In genomic region chr2:180701767-180702621, GRCm38 (mm10) we compare ENCODE assay signal across 8 mouse cellular contexts. TPM values are rescaled to one million over a fixed set of nuclear protein-coding genes. Genes with fewer than 3 reads are reported as not detected.
A peak's percentile ranks its signal among the peaks of the same experiment; 100 is the strongest.
DNase-seq lines count a peak whose midpoint lies in the region; ATAC-seq and TF ChIP-seq lines count a peak whose summit lies in the region.

No protein-coding gene starts in this region.

- H3K4me2 ChIP-seq in embryonic facial prominence, embryonic 15.5 days (replicated peaks): peak overlapping the region; percentile 87
- peak overlapping the region; percentile 94 for H3K4me2 ChIP-seq in limb, embryonic 14.5 days (replicated peaks; ENCODE audit: low read depth, low read length, severe bottlenecking)
- peak overlapping the region; percentile 93 for H3K4me2 ChIP-seq in midbrain, embryonic 16.5 days (ENCODE audit: low read length)

- H3K27ac ChIP-seq in bone marrow macrophage, adult 2 months (ENCODE audit: insufficient read depth, low read depth, low read length): peak overlapping the region; percentile 90
- H3K27ac ChIP-seq in embryonic facial prominence, embryonic 15.5 days (replicated peaks): peak overlapping the region; percentile 95
- peak overlapping the region; percentile 92 for H3K27ac ChIP-seq in limb, embryonic 14.5 days (replicated peaks; ENCODE audit: low read depth, low read length)
- peak overlapping the region; percentile 94 for H3K27ac ChIP-seq in midbrain, embryonic 16.5 days (ENCODE audit: low read length)
- H3K27ac ChIP-seq in spleen, adult 2 months (ENCODE audit: insufficient read depth, low read length): peak overlapping the region; percentile 90

- peak; percentile 95 for DNase-seq in 416B (ENCODE audit: low read depth)
- peak; percentile 92 for DNase-seq in heart, adult 9 months (ENCODE audit: low spot score in 2 of 2)
- DNase-seq in kidney, adult 9 months: peak; percentile 93
- DNase-seq in limb, embryonic 14.5 days (ENCODE audit: low spot score): peak; percentile 95
- peak; percentile 81 to 91 for DNase-seq in spleen, adult 2 months (ENCODE audit: low read depth in 1 of 2, low spot score in 2 of 2)

- peak overlapping the region; percentile 88 for H3K4me3 ChIP-seq in bone marrow macrophage, adult 2 months (ENCODE audit: insufficient read depth, low read length)
- peak overlapping the region; percentile 62 for H3K4me3 ChIP-seq in embryonic facial prominence, embryonic 15.5 days (replicated peaks)
- H3K4me3 ChIP-seq in limb, embryonic 14.5 days (replicated peaks; ENCODE audit: low read length): peak overlapping the region; percentile 93
- peak overlapping the region; percentile 80 for H3K4me3 ChIP-seq in midbrain, embryonic 16.5 days (ENCODE audit: low read depth, low read length)
- H3K4me3 ChIP-seq in spleen, adult 2 months (ENCODE audit: extremely low read depth, insufficient read depth, insufficient read length): peak overlapping the region; percentile 76

- WGBS in embryonic facial prominence, embryonic 15.5 days: under 1% methylated on average over 57 of the region's 66 CpGs
- under 1% methylated on average over 64 of the region's 66 CpGs for WGBS in limb, embryonic 14.5 days
- WGBS in midbrain, embryonic 16.5 days: under 1% methylated on average over 64 of the region's 66 CpGs
- under 1% methylated on average over 66 of the region's 66 CpGs for WGBS in spleen, adult 2 months

- no peak for TF ChIP-seq CTCF in bone marrow macrophage, adult 2 months (IDR thresholded peaks at IDR 0.05; ENCODE audit: low read depth, low read length)
- TF ChIP-seq CTCF in spleen, adult 2 months (IDR thresholded peaks at IDR 0.05; ENCODE audit: extremely low read depth, insufficient read depth, insufficient read length, insufficient replicate concordance): no peak

- H3K27me3 ChIP-seq in embryonic facial prominence, embryonic 15.5 days: no peaks in the 10 kb centered on the region
- no peaks in the 10 kb centered on the region for H3K27me3 ChIP-seq in limb, embryonic 14.5 days (ENCODE audit: control insufficient read depth, insufficient read depth, low read length)
- H3K27me3 ChIP-seq in midbrain, embryonic 16.5 days (ENCODE audit: control insufficient read depth, insufficient read depth, low read depth, low read length): no peaks in the 10 kb centered on the region
- H3K27me3 ChIP-seq in spleen, adult 2 months (ENCODE audit: control insufficient read depth, insufficient read depth, low read length): no peaks in the 10 kb centered on the region

- peak overlapping the region; percentile 81 for H3K9ac ChIP-seq in embryonic facial prominence, embryonic 15.5 days
- peak overlapping the region; percentile 97 for H3K9ac ChIP-seq in limb, embryonic 14.5 days (ENCODE audit: low read depth, low read length, severe bottlenecking)
- peak overlapping the region; percentile 93 for H3K9ac ChIP-seq in midbrain, embryonic 16.5 days (ENCODE audit: low read depth, low read length)

- ATAC-seq in embryonic facial prominence, embryonic 15.5 days (ENCODE audit: insufficient number of reproducible peaks, low FRiP score, low TSS enrichment, low read depth): peak; percentile 95
- peak; percentile 95 for ATAC-seq in limb, embryonic 14.5 days (ENCODE audit: low FRiP score, low read depth)
- ATAC-seq in midbrain, embryonic 16.5 days: peak; percentile 96

- H3K9me3 ChIP-seq in embryonic facial prominence, embryonic 15.5 days (replicated peaks): no peaks in the 10 kb centered on the region
- no peaks in the 10 kb centered on the region for H3K9me3 ChIP-seq in limb, embryonic 14.5 days (ENCODE audit: control insufficient read depth, low read length)
- H3K9me3 ChIP-seq in midbrain, embryonic 16.5 days (replicated peaks; ENCODE audit: control insufficient read depth, low read length, poor library complexity, severe bottlenecking): no peaks in the 10 kb centered on the region

- no peaks in the 10 kb centered on the region for H3K36me3 ChIP-seq in embryonic facial prominence, embryonic 15.5 days
- H3K36me3 ChIP-seq in limb, embryonic 14.5 days (ENCODE audit: control insufficient read depth, insufficient read depth, low read length): 0 out of 2 replicates have a peak, but pooled peaks cover 3% of the 10 kb centered on the region
- H3K36me3 ChIP-seq in midbrain, embryonic 16.5 days (ENCODE audit: control insufficient read depth, insufficient read depth, low read length): no peaks in the 10 kb centered on the region
- H3K36me3 ChIP-seq in spleen, adult 2 months (ENCODE audit: control insufficient read depth, insufficient read depth, low read length): no peaks in the 10 kb centered on the region

- peaks cover 58% of the 10 kb centered on the region for H3K4me1 ChIP-seq in bone marrow macrophage, adult 2 months (ENCODE audit: control insufficient read depth, insufficient read depth, low read length)
- H3K4me1 ChIP-seq in embryonic facial prominence, embryonic 15.5 days: peaks cover 37% of the 10 kb centered on the region
- H3K4me1 ChIP-seq in limb, embryonic 14.5 days (ENCODE audit: control insufficient read depth, insufficient read depth, low read length): peaks cover 25% of the 10 kb centered on the region
- H3K4me1 ChIP-seq in midbrain, embryonic 16.5 days (ENCODE audit: control insufficient read depth, insufficient read depth, low read length): peaks cover 24% of the 10 kb centered on the region
- peaks cover 21% of the 10 kb centered on the region for H3K4me1 ChIP-seq in spleen, adult 2 months (ENCODE audit: control insufficient read depth, insufficient read depth, insufficient read length)

- TF ChIP-seq POLR2A in bone marrow macrophage, adult 2 months (IDR thresholded peaks at IDR 0.05; ENCODE audit: borderline replicate concordance, low read depth, low read length): no peak
- TF ChIP-seq POLR2A in limb, embryonic 14.5 days (IDR thresholded peaks at IDR 0.05; ENCODE audit: borderline replicate concordance, extremely low read depth, insufficient read depth, insufficient read length): 0 out of 2 replicates have a peak, but pooled peaks have one; percentile 26
- no peak; the same call in 1 of the 2 replicates for TF ChIP-seq POLR2A in spleen, adult 2 months (IDR thresholded peaks at IDR 0.05; ENCODE audit: low read depth, low read length)

RNA-seq across cellular contexts. Expression of gene Dido1, which starts 7.8 kb away (rescaled TPM):
- polyA plus RNA-seq in bone marrow macrophage, adult 2 months (2012; ENCODE audit: insufficient read depth, insufficient read length, missing spikeins): 30.2 and 32.9 TPM in 2 replicates
- 28.1 and 28.6 TPM in 2 replicates for polyA plus RNA-seq in embryonic facial prominence, embryonic 15.5 days (2015; fragmentation: Nextera tagmentation; extraction: Ambion mirVana)
- polyA plus RNA-seq in limb, embryonic 14.5 days (2012; rRNA removed): 28.9 and 39.7 TPM in 2 replicates
- 26.4 and 31.4 TPM in 2 replicates for polyA plus RNA-seq in limb, embryonic 14.5 days (2014; fragmentation: Nextera tagmentation; extraction: Ambion mirVana)
- polyA plus RNA-seq in midbrain, embryonic 16.5 days (2015; fragmentation: Nextera tagmentation; extraction: Ambion mirVana): 23.9 and 26.8 TPM in 2 replicates
- polyA plus RNA-seq in spleen, adult 2 months (2012; rRNA removed): 11.4 and 12.5 TPM in 2 replicates

RNA-seq across cellular contexts. Expression of gene Gid8, which starts 7.9 kb away (rescaled TPM):
- 52.9 and 53.5 TPM in 2 replicates for polyA plus RNA-seq in bone marrow macrophage, adult 2 months (2012; ENCODE audit: insufficient read depth, insufficient read length, missing spikeins)
- 69.1 and 70.4 TPM in 2 replicates for polyA plus RNA-seq in embryonic facial prominence, embryonic 15.5 days (2015; fragmentation: Nextera tagmentation; extraction: Ambion mirVana)
- polyA plus RNA-seq in limb, embryonic 14.5 days (2012; rRNA removed): 58.9 and 64.0 TPM in 2 replicates
- 69.9 and 71.9 TPM in 2 replicates for polyA plus RNA-seq in limb, embryonic 14.5 days (2014; fragmentation: Nextera tagmentation; extraction: Ambion mirVana)
- polyA plus RNA-seq in midbrain, embryonic 16.5 days (2015; fragmentation: Nextera tagmentation; extraction: Ambion mirVana): 55.1 and 57.1 TPM in 2 replicates
- polyA plus RNA-seq in spleen, adult 2 months (2012; rRNA removed): 21.1 and 22.8 TPM in 2 replicates

RNA-seq across cellular contexts. Expression of gene Slc17a9, which starts 23.1 kb away (rescaled TPM):
- polyA plus RNA-seq in bone marrow macrophage, adult 2 months (2012; ENCODE audit: insufficient read depth, insufficient read length, missing spikeins): 6.4 and 6.7 TPM in 2 replicates
- 3.3 and 3.7 TPM in 2 replicates for polyA plus RNA-seq in embryonic facial prominence, embryonic 15.5 days (2015; fragmentation: Nextera tagmentation; extraction: Ambion mirVana)
- polyA plus RNA-seq in limb, embryonic 14.5 days (2012; rRNA removed): 3.4 and 5.9 TPM in 2 replicates
- polyA plus RNA-seq in limb, embryonic 14.5 days (2014; fragmentation: Nextera tagmentation; extraction: Ambion mirVana): 1.7 and 2.2 TPM in 2 replicates
- 0.11 and 0.24 TPM in 2 replicates for polyA plus RNA-seq in midbrain, embryonic 16.5 days (2015; fragmentation: Nextera tagmentation; extraction: Ambion mirVana)
- 43.9 and 48.1 TPM in 2 replicates for polyA plus RNA-seq in spleen, adult 2 months (2012; rRNA removed)

RNA-seq across cellular contexts. Expression of gene Tcfl5, which starts 59.5 kb away (rescaled TPM):
- polyA plus RNA-seq in bone marrow macrophage, adult 2 months (2012; ENCODE audit: insufficient read depth, insufficient read length, missing spikeins): not detected in 2 replicates
- 0.24 and 0.42 TPM in 2 replicates for polyA plus RNA-seq in embryonic facial prominence, embryonic 15.5 days (2015; fragmentation: Nextera tagmentation; extraction: Ambion mirVana)
- polyA plus RNA-seq in limb, embryonic 14.5 days (2012; rRNA removed): 1.8 and 2.0 TPM in 2 replicates
- 0.70 and 0.98 TPM in 2 replicates for polyA plus RNA-seq in limb, embryonic 14.5 days (2014; fragmentation: Nextera tagmentation; extraction: Ambion mirVana)
- polyA plus RNA-seq in midbrain, embryonic 16.5 days (2015; fragmentation: Nextera tagmentation; extraction: Ambion mirVana): 0.42 and 0.55 TPM in 2 replicates
- polyA plus RNA-seq in spleen, adult 2 months (2012; rRNA removed): not detected in 2 replicates

Comparison
In these comparisons a context has a peak if more than half of its experiments do, and no peak if none do; other contexts are left out.
1. Peak in every context shown above with its lines: DNase-seq, ATAC-seq, H3K4me3 ChIP-seq and H3K27ac ChIP-seq.